Mouse (Mus musculus): Measurements from ENCODE around the gene Hoxc8. TPM values are rescaled to one million over a fixed set of nuclear protein-coding genes. Genes with fewer than 3 reads are reported as not detected.

Gene Hoxc8
- polyA plus RNA-seq, 2 experiments, result 0.04 TPM

- H3K4me2 ChIP-seq (ENCODE audit: low read depth), result peak overlapping the region; percentile 60
- WGBS (ENCODE audit: insufficient replicate concordance), result 1% methylated on average over 33 of the region's 33 CpGs
- ATAC-seq (ENCODE audit: insufficient read depth) (peak; percentile 52; the same call in 1 of the 2 replicates), DNase-seq (ENCODE audit: low read depth in 3 of 3, low spot score in 3 of 3) (no peak)
- no peaks in the 10 kb centered on the region for H3K36me3 ChIP-seq (replicated peaks; ENCODE audit: control insufficient read depth, insufficient read depth, low read depth)
- no peaks in the 10 kb centered on the region for H3K9me3 ChIP-seq (ENCODE audit: control insufficient read depth, low read length)
- no peaks in the 10 kb centered on the region for H3K4me1 ChIP-seq (replicated peaks; ENCODE audit: control insufficient read depth in 2 of 2, insufficient read depth in 2 of 2, low read length in 1 of 2)
- peaks cover 99% of the 10 kb centered on the region for H3K27me3 ChIP-seq (ENCODE audit: control insufficient read depth, insufficient read depth, low read length)
- TF ChIP-seq CTCF (IDR thresholded peaks at IDR 0.05; ENCODE audit: low read depth) (no peak), EP300 (IDR thresholded peaks at IDR 0.05; ENCODE audit: low read depth) (no peak)
- no peak overlapping the region for H3K9ac ChIP-seq (replicated peaks)
- H3K4me3 ChIP-seq (ENCODE audit: insufficient read depth in 1 of 2, low read depth in 2 of 2, low read length in 2 of 2), result peak overlapping the region in 1 of 2 experiments; percentile 38; a peak in 2 of 4 replicates
- H3K27ac ChIP-seq, result no peak overlapping the region
Observed at GRCm38 (mm10) chr15:102999183-102999831, 8.9 kb downstream of the Hoxc8 start.

DNA sequence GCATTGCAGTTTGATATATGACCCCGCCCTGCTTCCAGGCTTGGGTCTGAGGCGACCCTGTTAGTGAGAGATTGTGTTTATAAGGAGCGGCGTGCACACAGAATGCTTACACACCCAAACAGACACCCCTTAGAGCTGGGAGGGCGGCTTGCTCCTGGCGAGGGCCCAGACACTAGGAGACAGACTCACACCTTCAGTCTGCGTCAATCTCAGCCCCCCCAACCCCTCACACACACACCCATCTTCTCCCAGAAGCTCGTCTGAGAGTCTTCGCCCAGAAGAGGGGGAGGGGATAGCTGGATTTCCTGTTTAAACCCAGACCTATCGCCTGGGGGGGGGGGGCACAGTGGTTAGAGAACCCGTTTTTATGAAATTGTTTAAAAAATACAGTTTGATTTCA, 9.5 kb downstream of the Hoxc8 start:
- no peak overlapping the region for H3K4me3 ChIP-seq (ENCODE audit: insufficient read depth in 1 of 2, low read depth in 2 of 2, low read length in 2 of 2)
- no peak overlapping the region for H3K9ac ChIP-seq (replicated peaks)
- no peaks in the 10 kb centered on the region for H3K9me3 ChIP-seq (ENCODE audit: control insufficient read depth, low read length)
- no peak overlapping the region for H3K27ac ChIP-seq
- no peak overlapping the region for H3K4me2 ChIP-seq (ENCODE audit: low read depth)
- TF ChIP-seq EP300 (IDR thresholded peaks at IDR 0.05; ENCODE audit: low read depth), result no peak
- no peak for TF ChIP-seq CTCF (IDR thresholded peaks at IDR 0.05; ENCODE audit: low read depth)
- no peak for DNase-seq (ENCODE audit: low read depth in 3 of 3, low spot score in 3 of 3)
- ATAC-seq (ENCODE audit: insufficient read depth), result no peak
- H3K36me3 ChIP-seq (replicated peaks; ENCODE audit: control insufficient read depth, insufficient read depth, low read depth), result no peaks in the 10 kb centered on the region
- peaks cover 99% of the 10 kb centered on the region for H3K27me3 ChIP-seq (ENCODE audit: control insufficient read depth, insufficient read depth, low read length)
- no peaks in the 10 kb centered on the region for H3K4me1 ChIP-seq (replicated peaks; ENCODE audit: control insufficient read depth in 2 of 2, insufficient read depth in 2 of 2, low read length in 1 of 2)
- 10% methylated on average over 11 of the region's 11 CpGs for WGBS (ENCODE audit: insufficient replicate concordance)

DNA sequence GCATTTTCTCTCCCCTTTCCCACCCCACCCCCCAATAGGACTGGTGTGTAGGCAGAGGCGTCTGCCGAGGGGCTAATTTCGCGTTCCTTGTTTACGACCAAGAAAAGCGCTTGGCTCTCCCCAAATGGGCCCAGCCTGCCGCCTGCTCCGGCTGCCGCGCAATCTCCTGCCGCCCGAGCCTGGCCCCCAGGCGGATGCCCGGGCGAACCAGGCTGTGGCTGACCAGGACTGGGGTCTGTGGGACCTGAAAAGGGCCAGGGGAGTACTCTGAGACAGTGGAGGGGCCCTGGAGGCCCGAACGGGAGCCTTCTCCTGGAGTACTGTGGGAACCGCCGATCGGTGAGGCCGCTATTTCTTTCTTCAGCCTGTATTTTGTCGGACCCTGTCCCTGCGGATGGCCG, 10.1 kb downstream of the Hoxc8 start:
- TF ChIP-seq EP300 (IDR thresholded peaks at IDR 0.05; ENCODE audit: low read depth) (no peak), CTCF (IDR thresholded peaks at IDR 0.05; ENCODE audit: low read depth) (no peak)
- Histone ChIP-seq H3K4me1 (replicated peaks; ENCODE audit: control insufficient read depth in 2 of 2, insufficient read depth in 2 of 2, low read length in 1 of 2) (no peaks in the 10 kb centered on the region), H3K9me3 (ENCODE audit: control insufficient read depth, low read length) (no peaks in the 10 kb centered on the region), H3K9ac (replicated peaks) (no peak overlapping the region), H3K4me2 (ENCODE audit: low read depth) (no peak overlapping the region), H3K27me3 (ENCODE audit: control insufficient read depth, insufficient read depth, low read length) (peaks cover 99% of the 10 kb centered on the region), H3K4me3 (ENCODE audit: insufficient read depth in 1 of 2, low read depth in 2 of 2, low read length in 2 of 2) (no peak overlapping the region), H3K36me3 (replicated peaks; ENCODE audit: control insufficient read depth, insufficient read depth, low read depth) (no peaks in the 10 kb centered on the region), H3K27ac (no peak overlapping the region)
- DNase-seq (ENCODE audit: low read depth in 3 of 3, low spot score in 3 of 3) (no peak), ATAC-seq (ENCODE audit: insufficient read depth) (no peak)
- 8% methylated on average over 24 of the region's 24 CpGs for WGBS (ENCODE audit: insufficient replicate concordance)

GRCm38 (mm10) chr15:103001370-103001769, 11.0 kb downstream of the Hoxc8 start:
- no peak for DNase-seq (ENCODE audit: low read depth in 3 of 3, low spot score in 3 of 3)
- 52% methylated on average over 2 of the region's 2 CpGs for WGBS (ENCODE audit: insufficient replicate concordance)
- no peak for ATAC-seq (ENCODE audit: insufficient read depth)
- no peak overlapping the region for H3K9ac ChIP-seq (replicated peaks)
- H3K4me1 ChIP-seq (replicated peaks; ENCODE audit: control insufficient read depth in 2 of 2, insufficient read depth in 2 of 2, low read length in 1 of 2), result no peaks in the 10 kb centered on the region
- H3K27me3 ChIP-seq (ENCODE audit: control insufficient read depth, insufficient read depth, low read length), result peaks cover 99% of the 10 kb centered on the region
- no peaks in the 10 kb centered on the region for H3K9me3 ChIP-seq (ENCODE audit: control insufficient read depth, low read length)
- TF ChIP-seq EP300 (IDR thresholded peaks at IDR 0.05; ENCODE audit: low read depth) (no peak), CTCF (IDR thresholded peaks at IDR 0.05; ENCODE audit: low read depth) (no peak)
- no peaks in the 10 kb centered on the region for H3K36me3 ChIP-seq (replicated peaks; ENCODE audit: control insufficient read depth, insufficient read depth, low read depth)
- H3K27ac ChIP-seq, result no peak overlapping the region
- no peak overlapping the region for H3K4me2 ChIP-seq (ENCODE audit: low read depth)
- H3K4me3 ChIP-seq (ENCODE audit: insufficient read depth in 1 of 2, low read depth in 2 of 2, low read length in 2 of 2), result no peak overlapping the region

GRCm38 (mm10) chr15:103002156-103002555, 11.7 kb downstream of the Hoxc8 start:
- 20% methylated on average over 4 of the region's 4 CpGs for WGBS (ENCODE audit: insufficient replicate concordance)
- Histone ChIP-seq H3K27me3 (ENCODE audit: control insufficient read depth, insufficient read depth, low read length) (peaks cover 99% of the 10 kb centered on the region), H3K9me3 (ENCODE audit: control insufficient read depth, low read length) (no peaks in the 10 kb centered on the region), H3K36me3 (replicated peaks; ENCODE audit: control insufficient read depth, insufficient read depth, low read depth) (no peaks in the 10 kb centered on the region), H3K4me1 (replicated peaks; ENCODE audit: control insufficient read depth in 2 of 2, insufficient read depth in 2 of 2, low read length in 1 of 2) (no peaks in the 10 kb centered on the region), H3K4me3 (ENCODE audit: insufficient read depth in 1 of 2, low read depth in 2 of 2, low read length in 2 of 2) (no peak overlapping the region), H3K4me2 (ENCODE audit: low read depth) (no peak overlapping the region), H3K27ac (no peak overlapping the region), H3K9ac (replicated peaks) (no peak overlapping the region)
- no peak for DNase-seq (ENCODE audit: low read depth in 3 of 3, low spot score in 3 of 3)
- no peak for ATAC-seq (ENCODE audit: insufficient read depth)
- TF ChIP-seq EP300 (IDR thresholded peaks at IDR 0.05; ENCODE audit: low read depth), result no peak
- TF ChIP-seq CTCF (IDR thresholded peaks at IDR 0.05; ENCODE audit: low read depth), result no peak
